Mouse (Mus musculus) small intestine, adult 2 months (tissue): Measurements from ENCODE around the gene Ggt1.

Experiments used
- CTCF ChIP-seq: fragments of 200-500 bp; IDR thresholded peaks from 2 replicates; pipeline ENCODE4 v1.5.1; 2012; ENCODE audit warnings: low read depth, mild to moderate bottlenecking, control low read depth, inconsistent platforms, low read length, moderate library complexity, mixed read lengths; ENCODE audit not compliant: insufficient replicate concordance, insufficient read length; ENCODE audit errors: extremely low read depth
- POLR2A ChIP-seq: fragments of 200-500 bp; IDR thresholded peaks from 2 replicates; pipeline ENCODE4 v1.6.1; 2012; ENCODE audit warnings: low read depth, mild to moderate bottlenecking, control low read depth, inconsistent platforms, low read length, moderate library complexity

DNA sequence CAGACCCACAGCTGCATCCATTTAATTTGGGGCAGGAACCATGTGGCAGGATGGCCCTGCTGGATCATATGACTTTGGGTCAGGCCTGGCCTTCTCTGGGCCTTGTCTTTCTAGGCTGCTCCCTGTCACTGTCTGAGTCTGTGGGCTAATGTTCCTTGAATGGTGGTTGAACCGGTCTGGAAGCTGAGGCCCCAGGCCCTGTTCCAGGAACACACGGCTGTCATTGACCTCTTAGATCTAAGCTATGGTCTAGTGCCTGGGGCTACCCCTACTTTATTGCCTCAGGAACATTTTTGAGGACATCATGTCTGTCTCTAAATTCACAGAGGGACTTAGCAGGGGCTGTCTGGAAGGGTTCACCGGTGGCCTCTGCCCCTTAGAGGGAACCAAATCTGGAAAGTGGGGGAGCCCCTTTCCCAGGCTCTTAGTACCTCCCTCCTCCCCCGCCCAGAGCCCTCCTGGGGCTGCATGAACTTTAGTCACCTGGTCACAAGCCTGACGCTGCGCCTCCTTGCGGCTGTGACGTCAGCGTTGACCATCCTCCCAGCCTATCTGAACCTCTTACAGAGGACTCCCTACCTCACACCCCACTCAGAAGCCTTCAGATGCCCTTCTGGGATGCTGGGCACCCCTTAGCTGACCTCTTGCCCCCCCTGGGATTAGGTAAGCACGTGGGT, 9.7 kb downstream of the Ggt1 start:
- TF ChIP-seq POLR2A, result no peak
- TF ChIP-seq CTCF, result no peak
